Mouse (Mus musculus) adrenal gland (tissue): ENCODE results near the gene Tmem262.

Experiments used
- microRNA-seq, 2 experiments: library from miRNA; unstranded; fragments of <30 nt; microRNA quantifications; one replicate each; pipeline ENCODE4; 2019

The Tmem262 gene

Small RNA genes within 50 kb of the gene (microRNA-seq; reads per million reads assigned to microRNA genes)
- gene Mir6988: 1.0 to 2.2 reads per million in 2 experiments
